Mouse (Mus musculus) common myeloid progenitor, adult 5-6 weeks (primary cell): ENCODE measurements around the gene Mnx1. TPM values are rescaled to one million over a fixed set of nuclear protein-coding genes. Genes with fewer than 3 reads are reported as not detected.
"Not testable (repeated sequence)": the region's sequence is repeated elsewhere in the genome, so short reads cannot be mapped to it uniquely, and the experiment has no call there.

Experiments used
- ATAC-seq: replicated peaks from 2 replicates; pipeline ENCODE4 v1.8.0; 2016; ENCODE audit warnings: low read depth, mild to moderate bottlenecking, moderate TSS enrichment, inconsistent platforms; ENCODE audit not compliant: poor library complexity, severe bottlenecking
- total RNA-seq: library from RNA; stranded (forward); fragments of 200-1000, 187-1606 nt; gene quantifications from 2 replicates; pipeline ENCODE4 v1.2.3, GENCODE M21; 2017

Gene Mnx1
- total RNA-seq, 1 experiment from 2014 or later, result not detected

DNA sequence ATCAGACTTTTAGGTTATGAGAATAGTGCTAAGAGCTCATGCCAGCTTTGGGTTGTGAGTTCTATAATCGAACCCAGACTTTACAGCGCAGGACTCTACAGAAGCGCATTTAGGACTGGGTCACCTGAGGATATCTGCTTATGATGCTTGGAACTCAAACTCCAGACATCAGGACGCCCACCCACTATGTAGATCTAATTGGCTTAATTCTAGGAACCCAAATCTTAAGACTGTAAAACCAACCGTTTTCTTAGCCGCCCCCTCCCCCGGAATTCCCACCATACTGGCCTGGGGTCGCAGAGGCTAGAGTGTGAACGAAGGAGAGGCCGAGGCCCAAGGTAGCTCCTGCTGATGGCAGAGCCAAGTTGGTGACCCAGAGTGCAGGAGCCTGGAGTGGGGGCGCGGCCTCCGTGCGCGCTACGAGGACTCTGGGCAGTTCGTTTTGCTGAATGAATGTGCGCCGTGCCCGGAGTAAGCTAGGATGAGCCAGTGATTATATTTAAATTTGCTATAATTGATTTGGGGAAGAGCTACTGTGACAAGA is 7.3 kb downstream of the Mnx1 start:
- no peak for ATAC-seq

DNA sequence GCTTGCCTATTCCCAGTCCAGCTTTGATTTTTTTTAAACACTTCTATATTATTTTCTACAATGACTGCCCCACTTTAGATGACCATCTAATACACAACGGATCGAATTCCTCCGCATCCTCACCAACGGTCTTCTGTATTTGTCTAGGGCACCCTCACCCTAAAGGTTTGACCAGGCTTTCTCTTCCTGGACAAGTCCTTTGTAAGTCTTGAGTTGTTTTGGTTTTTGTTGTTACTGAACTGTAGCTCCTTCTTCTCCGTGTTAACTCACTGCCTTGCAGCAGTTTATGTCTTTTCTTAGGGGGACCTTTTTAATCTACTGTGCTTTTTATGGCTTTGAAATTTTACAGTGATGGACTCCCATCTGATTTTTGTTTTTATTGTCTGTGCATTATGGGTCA is 8.0 kb downstream of the Mnx1 start:
- no peak for ATAC-seq

DNA sequence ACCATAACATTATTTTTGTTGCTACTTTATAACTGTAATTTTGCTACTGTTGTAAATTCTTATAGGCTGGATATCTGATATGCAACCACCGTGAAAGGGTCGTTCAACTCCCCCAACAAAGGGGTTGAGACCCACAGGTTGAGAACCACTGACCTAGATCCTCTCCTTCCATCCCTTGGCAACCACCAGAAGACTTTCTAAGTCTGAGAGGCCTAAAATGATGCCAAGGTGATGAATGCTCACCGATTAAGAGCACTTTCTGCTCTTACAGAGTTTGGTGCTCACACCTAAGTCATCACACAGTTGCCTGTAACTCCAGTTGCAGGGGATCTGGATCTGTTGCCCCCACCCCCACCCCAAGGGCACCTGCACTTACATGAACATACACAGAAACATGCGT is 8.8 kb downstream of the Mnx1 start:
- no peak for ATAC-seq

DNA sequence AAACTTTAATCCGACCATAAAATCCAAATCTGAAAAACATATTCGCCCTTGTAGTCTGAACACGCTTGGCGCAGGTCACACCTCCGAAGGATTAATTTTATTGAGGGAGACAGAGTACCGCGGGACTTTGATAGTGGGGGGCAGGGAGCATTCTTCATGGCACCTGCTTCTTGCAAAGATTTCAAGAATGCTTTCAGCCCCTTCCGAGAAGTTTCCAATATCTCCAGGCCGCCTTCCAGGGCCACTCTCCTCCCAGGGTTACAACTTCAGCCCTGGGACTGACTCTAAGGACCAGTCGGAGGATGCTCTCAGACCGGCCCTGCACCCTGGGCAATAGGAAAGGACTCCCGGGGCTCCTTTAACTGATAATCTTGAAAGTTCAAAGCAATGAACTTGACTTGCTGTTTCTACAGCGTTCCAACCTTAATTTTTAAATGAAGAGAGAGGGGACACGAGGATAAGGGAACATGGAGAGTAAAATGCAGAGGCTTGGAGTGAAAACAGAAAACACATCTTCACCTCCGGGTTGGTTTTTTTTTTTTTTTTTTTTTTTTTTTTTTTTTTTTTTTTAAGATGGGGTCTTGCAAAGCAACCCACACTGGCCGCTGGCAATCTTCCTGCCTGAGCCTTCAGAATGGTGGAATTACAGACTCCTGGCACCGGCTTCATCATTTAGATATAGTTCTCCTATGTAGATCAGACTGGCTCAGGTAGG is 9.8 kb downstream of the Mnx1 start:
- ATAC-seq, result no peak

DNA sequence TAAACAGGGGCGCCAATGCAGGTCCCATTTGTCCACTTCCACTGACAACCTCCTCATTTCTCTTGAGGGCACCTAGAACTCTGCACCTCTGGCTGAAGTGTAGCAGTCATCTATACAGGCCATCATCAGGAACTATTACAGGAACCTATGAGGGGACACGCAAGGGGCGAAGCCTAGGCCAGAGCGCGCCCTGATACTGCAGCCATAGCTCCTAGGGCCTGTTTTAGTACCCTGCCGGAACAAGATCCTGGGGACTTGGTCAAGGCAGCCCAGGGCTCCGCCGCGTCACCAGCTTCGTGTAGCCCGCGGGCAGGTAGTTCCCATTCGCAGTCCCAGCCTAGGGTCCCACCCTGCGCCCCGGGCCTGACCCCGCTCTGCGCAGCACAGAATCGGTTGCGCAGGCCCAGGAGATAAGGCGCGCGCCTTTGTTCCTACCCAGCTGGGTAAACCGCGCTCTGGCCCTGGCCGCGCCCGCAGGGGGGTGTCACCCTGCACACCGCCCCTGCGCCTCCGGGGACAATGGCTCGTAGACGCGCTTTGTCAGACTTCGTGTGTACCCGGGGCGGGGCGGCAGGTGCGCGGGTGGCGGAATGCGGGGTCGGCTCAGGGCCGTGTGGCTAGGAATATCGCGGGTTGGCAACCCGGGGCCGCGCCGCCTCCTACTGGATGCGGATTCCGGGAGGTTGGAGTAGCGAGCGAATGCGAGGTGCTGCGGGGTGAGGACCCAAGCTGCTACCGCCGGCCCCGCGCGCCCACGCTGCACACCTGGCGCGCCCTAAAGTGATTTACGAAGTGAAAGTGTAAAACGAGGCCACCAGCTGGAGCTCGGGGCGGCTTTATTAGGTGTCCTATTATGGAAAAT is 10.6 kb downstream of the Mnx1 start:
- ATAC-seq, result peak; percentile 84

DNA sequence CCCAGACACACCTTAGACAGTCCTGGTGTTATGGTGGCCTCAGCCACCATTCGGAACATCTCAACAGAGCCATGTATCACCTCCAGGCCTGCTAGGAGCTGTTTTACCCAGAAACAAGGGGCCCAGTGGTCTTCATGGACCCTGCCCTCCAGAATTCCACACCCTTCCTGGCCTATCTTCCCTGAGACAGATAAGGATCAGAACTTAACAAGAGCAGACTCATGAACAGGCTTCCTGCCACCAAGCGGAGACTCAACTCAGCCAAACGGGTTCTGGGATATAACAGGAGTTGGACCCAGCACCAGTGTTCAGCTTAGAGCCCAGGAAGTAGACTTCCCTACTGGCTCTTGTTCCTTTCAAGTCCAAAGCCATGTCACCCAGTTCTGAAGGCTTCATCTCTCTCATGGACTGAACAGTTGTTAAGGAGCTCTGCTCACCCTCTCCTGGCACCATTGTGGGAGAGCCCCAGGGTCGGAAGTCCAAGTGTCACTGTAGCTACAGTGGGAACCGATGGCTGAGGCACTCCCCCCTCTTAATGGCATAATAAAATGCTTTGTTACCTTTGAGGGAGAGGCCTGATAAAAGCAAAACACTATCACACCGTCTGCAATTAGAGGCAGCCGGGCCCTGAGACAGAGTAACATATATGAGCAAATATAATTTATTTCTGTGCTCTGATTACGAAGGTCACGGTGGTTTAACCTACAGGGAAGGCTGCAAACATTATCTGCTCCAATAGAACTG is 15.2 kb downstream of the Mnx1 start:
- no peak for ATAC-seq

DNA sequence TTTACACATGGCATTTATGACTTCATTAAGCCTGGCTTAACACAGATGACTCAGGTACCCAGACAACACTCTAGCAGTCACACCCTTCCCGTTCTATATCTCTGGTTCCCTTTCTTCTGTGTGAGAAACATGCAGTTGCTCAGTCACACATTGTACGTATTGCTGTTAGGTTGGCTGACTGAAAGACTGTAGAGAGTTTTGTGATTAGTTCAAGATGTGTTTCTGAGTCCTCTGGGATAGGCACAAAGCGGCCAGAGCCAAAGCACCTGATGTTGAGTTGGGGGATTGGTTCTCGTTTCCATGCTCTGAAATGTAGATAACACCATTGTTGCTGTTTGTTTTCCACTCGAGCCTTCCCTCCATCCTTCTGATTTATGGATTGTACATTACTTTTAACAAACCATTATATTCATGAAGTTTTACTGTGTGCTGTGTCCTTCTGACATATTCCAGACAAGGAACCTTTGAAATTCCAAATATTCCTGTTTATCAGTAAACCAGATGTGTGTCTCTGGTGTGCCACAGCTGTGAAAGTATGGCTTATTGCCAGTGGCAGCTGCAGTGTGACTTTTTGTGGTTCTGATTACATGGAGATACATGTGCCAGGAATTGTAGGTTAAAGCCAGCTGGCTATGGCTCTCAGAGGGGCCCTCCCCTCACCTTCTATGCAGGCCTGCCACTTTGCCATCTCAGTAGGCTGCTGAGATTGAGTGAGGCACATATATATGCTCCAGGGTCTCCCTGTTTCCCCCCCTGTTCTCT is 21.2 kb downstream of the Mnx1 start:
- ATAC-seq, result no peak

DNA sequence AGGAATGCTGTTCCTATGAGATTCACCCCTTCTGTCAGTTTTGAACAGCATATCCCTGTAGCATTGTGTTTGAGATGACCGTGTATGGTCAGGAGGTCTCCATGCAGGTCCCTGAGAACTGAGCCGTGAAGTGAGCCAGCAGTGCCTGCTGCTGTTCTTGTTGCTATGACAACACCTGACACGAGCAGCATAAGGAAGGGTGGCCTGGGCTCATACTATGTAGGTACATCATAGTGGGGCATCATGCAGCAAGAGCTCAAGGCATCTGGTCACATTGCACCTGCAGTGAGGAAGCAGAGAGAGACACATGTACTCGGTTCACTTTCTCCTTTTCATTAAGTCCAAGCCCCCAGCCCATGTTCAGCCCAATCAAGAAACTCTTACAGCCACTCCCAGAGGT is 25.9 kb downstream of the Mnx1 start:
- ATAC-seq, result no peak

DNA sequence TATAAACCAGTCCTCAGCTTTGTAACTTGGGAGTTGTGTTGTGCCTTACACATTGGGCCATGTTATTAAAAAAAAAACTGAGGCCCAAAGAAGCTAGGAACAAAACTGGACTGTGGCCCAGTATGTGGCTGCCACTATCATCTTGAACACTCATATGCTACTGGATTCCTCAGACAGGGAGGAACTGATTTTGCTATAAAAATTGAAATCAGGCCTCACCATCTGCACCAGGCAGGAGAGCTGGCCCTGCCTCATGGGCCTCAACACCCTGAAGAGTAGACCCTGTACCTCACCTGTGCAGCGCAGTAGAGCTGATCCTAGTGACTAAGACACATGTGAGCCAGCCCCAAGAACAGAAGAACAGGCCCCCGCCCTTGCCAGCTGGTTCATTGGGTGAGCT is 33.0 kb downstream of the Mnx1 start:
- ATAC-seq, result no peak

DNA sequence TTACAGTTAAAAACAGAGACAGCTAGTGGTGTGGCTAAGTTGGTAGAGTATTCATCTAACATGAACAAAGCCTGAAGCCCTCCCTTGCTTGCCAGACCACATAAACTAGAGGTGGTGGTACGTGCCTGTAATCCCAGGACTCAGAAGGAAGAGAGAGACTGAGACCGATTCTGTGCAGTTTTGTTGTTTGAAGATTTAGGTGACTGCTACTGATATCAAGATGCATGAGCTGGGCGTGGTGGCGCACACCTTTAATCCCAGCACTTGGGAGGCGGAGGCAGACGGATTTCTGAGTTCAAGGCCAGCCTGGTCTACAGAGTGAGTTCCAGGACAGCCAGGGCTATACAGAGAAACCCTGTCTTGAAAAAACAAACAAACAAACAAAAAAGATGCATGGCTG is 41.5 kb downstream of the Mnx1 start:
- ATAC-seq, result not testable (repeated sequence)

DNA sequence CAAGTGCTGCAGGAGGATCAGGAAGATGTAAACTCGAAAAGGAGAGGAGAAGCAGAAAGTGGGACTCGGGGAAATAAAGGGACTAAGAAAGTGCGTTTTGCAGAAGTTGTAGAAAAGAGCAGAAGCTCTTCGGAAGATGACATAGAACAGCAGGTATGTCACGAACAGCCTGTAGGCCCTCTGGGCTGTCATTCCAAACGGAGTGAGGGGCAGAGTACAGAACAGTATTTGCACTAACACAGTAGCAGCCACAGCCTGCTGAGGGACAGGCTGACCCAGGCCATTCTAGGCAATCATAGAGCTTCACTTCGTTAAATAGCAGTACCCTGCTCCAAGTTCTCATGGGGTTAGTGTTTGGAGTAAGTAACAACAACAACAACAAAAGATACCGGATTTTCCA is 42.8 kb downstream of the Mnx1 start:
- ATAC-seq, result no peak

DNA sequence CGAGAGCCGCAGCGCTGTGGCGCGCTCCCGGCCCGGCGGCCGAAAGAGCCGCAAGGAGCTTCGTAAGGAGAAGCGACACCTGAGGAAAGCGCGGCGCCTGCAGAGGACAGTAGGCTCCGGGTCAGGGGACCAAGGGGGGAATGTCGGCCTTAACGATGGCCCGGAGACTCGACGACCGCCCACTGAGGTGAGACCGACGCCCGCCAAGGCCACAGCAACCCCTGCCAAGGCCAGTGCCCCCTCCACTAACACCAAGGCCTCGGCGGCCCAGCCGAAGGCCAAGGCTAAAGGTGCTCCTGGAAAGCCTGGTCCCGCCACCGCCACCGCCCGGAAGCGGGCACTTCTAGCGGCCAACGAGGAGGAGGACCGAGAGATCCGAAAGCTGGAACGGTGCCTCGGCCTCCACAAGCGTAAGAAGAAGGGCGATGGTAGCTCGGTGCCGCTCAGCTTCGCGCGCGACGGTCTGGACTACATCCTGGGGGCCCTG is 43.4 kb downstream of the Mnx1 start:
- peak; percentile 40 for ATAC-seq

DNA sequence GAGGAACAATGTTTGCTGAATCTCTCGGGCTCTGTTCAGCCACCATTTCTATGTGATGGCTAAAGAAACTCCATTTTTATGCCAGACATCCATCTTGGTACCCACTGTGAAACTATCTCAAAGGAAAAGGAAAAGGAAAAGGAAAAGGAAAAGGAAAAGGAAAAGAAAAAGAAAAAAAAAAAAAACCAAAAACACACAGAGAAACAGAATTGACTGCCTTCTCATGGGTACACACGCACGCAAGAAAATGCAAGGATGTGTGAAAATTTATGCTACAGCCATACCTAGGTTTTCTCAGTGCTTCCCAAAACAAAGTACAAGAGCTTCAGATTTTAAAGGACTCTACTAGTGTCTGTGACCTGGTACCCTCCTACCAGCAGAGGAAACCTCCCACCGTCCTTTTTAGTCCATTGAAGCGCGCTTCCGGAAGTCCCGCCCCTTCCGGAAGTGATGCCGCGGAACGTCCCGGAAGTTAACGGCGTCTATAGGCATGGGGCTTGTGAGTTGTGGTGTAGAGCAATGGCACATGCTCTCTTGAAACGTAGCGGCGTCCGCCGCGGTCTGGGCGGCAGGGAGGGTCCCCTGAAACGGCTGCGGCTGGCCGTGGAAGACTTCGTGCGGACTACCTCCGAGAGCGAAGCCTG is 43.9 kb downstream of the Mnx1 start, which contains the start of gene Nom1:
Gene Nom1 (plus strand): TSS at position 437 of the 644 bp plus-strand sequence.
- ATAC-seq, result peak; percentile 97

DNA sequence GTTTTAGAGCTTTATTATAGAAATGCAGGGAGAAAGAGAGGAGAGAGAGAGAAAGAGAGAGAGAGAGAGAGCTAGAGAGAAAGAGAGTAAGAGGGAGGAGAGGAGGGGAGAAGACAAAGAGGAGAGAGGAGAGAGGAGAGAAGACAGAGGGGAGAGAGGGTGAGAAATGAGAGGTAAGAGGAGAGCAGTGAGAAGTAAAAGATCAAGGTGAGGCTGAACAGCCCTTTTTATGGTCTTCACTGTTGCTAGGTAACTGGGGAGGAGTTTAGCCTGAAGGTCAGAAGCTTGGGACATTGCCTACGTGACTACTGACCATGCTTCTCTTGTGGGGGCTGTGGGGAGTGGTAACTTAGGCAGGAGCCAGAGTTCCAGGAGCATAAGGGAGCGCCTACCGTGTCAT is 54.9 kb downstream of the Mnx1 start:
- ATAC-seq, result not testable (repeated sequence)

Other genes with a start within 250 kb of the Mnx1 start
- 4.8 and 9.9 TPM in 2 replicates for gene Lmbr1, start 100.1 kb downstream of the Mnx1 start, total RNA-seq
- gene Nom1, start 43.8 kb downstream of the Mnx1 start, total RNA-seq, result 16.8 and 30.7 TPM in 2 replicates
- gene Ube3c, start 90.8 kb upstream of the Mnx1 start, total RNA-seq, result 33.4 and 47.7 TPM in 2 replicates